Mouse (Mus musculus) common myeloid progenitor, adult 5-6 weeks (primary cell): ENCODE data around the gene AU022252. TPM values are rescaled to one million over a fixed set of nuclear protein-coding genes. Genes with fewer than 3 reads are reported as not detected.
"Not testable (repeated sequence)": the region's sequence is repeated elsewhere in the genome, so short reads cannot be mapped to it uniquely, and the experiment has no call there.

ENCODE experiments used
- ATAC-seq: replicated peaks from 2 replicates; pipeline ENCODE4 v1.8.0; 2016; ENCODE audit warnings: low read depth, mild to moderate bottlenecking, moderate TSS enrichment, inconsistent platforms; ENCODE audit not compliant: poor library complexity, severe bottlenecking
- total RNA-seq: library from RNA; stranded (forward); fragments of 200-1000, 187-1606 nt; gene quantifications from 2 replicates; pipeline ENCODE4 v1.2.3, GENCODE M21; 2017

AU022252 gene
- 6.9 and 14.6 TPM in 2 replicates for total RNA-seq

DNA sequence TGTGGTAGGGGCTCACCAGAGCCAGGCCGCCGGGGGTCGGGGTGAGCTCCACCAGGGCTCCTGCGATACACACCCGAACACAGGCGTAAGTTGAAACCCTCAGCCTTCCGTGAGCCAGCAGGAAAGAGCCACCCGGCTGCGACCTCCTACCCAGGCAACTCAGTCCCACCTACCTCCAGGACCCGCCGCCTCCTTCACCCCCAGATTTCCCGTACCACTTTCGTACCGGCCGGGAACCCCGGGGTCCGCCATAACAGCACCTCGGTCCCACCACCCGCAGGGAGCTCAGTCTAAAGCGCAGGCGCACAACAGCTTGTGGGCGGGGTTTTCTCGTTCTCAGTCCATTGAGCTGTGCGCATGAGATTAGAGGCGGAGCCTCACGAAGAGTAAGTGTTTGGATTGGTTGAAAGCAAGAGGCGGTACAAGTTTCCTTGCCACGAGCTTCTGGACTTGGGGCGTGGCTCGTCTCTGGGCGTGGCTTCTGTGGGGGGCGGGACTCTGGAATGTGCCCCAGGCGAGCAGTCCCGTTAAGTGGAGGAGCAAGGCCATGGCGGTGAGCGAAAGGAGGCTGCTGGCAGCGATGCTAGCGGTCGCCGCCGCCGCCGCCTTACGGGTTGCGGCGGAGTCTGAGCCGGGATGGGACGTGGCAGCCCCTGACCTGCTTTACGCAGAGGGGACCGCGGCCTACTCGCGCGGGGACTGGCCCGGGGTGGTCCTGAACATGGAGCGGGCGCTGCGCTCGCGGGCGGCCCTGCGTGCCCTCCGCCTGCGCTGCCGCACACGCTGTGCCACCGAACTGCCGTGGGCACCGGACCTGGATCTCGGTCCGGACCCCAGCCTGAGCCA lies at the start of gene AU022252, which contains the start of gene P3h1:
TSS of gene AU022252 (minus strand) at position 303 of the 846 bp plus-strand sequence.
TSS of gene P3h1 (plus strand) at position 506 of the 846 bp plus-strand sequence.
- ATAC-seq = peak; percentile 95

GRCm38 (mm10) chr4:119278784-119279183 lies 46.3 kb upstream of the AU022252 start:
- not testable (repeated sequence) for ATAC-seq

GRCm38 (mm10) chr4:119275726-119276125 lies 43.2 kb upstream of the AU022252 start:
- no peak for ATAC-seq

- ATAC-seq = peak; percentile 75
Observed at GRCm38 (mm10) chr4:119275226-119275625, 42.7 kb upstream of the AU022252 start.

DNA sequence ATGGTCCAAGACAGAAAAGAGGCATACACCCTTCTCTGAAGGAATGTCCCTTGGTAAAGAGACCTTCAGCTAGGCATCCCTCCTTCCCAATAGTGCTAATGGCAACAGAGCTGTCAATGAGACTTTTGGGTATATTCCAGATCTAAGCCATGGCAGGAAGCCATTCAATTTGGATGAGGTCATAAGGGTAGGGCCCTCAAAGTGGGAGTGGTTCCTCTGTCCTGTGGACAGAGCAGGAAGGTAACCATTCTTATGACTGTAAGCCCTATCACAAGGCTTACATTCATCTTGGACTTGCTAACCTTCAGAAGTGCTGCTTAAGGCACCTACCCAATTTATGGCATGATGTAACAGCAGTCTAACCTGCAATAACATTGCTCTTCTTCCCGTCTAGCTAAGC lies 42.1 kb upstream of the AU022252 start:
- no peak for ATAC-seq

GRCm38 (mm10) chr4:119266606-119267005 lies 34.1 kb upstream of the AU022252 start:
- no peak for ATAC-seq

DNA sequence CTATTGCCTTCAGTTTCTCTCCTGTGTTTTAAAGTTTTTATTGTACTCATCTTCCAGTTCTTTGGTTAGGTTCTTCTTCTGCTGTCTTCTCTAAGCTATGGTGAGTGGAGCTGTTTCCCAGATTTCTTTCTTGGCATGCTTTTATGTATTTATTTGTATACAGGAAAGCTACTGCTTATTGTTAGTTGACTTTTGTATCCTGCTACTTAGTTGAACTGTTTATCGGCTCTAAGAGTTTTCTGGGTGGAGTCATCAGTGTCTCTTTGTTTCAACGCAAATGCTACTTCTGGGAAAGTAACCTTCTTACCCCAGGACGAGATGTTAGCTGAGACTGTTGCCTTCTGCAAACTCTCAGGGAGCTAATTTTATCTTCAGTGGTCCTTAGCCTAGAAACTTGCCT lies 30.9 kb upstream of the AU022252 start:
- no peak for ATAC-seq

DNA sequence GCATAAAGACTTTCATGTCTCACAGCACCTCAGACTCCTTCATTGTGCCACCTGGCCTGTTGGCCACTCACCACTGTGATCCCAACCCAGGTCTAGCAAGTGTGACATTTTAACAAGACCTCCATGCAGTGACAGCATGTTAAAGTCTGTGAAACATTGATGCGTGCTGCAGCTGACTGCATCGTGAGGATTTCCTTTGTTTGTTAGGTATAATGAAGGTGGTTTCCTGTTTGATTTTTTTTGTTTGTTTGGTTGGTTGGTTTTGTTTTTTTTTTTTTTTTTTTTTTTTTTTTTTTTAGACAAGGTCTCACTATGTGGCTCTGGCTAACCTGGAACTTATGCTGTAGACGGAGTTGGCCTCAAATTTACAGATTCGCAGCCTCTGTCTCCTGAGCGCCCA lies 30.0 kb upstream of the AU022252 start:
- no peak for ATAC-seq

DNA sequence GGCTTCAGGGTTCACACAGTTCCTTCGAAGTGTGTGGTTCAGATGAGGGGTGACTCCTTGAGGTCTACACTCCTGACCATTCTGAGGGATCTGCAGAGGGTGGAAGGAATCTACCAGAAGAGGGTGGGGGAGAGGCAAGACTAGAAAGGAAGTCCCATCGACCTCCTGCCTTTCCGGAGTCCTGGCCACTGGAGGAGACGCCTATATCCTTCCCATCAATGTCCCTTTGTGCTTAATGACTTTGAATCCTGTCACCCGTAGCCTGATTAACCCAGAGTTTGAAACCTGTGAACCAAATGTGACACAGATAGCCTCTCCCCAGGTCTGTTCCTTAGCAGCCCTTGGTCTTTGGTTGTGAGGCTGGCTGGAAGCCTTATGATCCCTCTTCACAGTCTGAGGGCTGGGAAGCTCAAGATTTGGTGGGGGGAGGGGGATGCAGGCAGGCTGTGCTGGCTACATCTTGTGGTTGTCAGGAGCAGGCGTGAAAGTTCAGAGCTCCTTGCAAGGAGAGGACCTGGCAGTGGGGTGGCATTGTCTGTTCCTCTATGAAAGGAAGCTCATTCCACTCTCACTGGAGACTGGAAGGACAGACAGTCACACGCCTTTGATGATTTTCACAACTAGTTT lies 28.7 kb upstream of the AU022252 start:
- ATAC-seq = no peak

- ATAC-seq = no peak
Observed at GRCm38 (mm10) chr4:119259344-119260254, 27.1 kb upstream of the AU022252 start.

- no peak for ATAC-seq
Observed at GRCm38 (mm10) chr4:119257083-119257482, 24.6 kb upstream of the AU022252 start.

GRCm38 (mm10) chr4:119255351-119255750 lies 22.8 kb upstream of the AU022252 start, which contains the start of gene Cldn19:
Gene Cldn19, plus strand, starts transcription at chr4:119255414.
- no peak for ATAC-seq

DNA sequence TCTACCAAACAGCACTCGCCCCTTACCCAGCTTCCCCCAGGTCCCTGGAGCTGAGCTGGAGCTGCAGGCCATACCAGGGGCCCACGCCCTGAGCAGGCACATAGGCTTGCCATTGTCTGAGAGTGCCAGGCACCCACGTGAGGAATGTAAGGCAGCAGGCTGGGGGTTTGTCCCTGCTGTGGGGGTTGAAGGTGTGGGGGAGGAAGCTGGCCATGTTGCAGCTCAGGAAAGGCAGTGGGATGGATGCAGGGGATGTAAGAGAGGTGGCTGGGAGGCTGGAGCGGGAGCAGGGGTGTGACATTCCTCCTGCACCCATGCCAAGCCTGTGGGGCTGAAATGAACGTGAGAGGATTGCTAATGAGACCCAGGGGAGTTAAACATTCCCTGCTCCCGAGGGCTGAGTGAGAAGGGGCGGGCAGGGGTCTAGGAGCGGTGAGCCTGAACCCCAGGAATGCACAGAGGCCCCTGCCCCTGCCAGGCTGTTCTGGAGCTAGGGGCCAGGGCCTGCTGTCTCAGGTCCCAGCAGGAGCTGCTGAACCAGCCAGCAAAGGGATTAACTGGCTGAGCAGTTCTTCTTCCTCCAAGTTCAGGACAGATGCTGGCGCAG lies 21.6 kb upstream of the AU022252 start:
- ATAC-seq = no peak

GRCm38 (mm10) chr4:119252025-119252808 lies 19.7 kb upstream of the AU022252 start:
- no peak for ATAC-seq

- no peak for ATAC-seq
Observed at GRCm38 (mm10) chr4:119248407-119248965, 16.0 kb upstream of the AU022252 start.

- peak; percentile 90 for ATAC-seq
Observed at GRCm38 (mm10) chr4:119247462-119248235, 15.1 kb upstream of the AU022252 start.

DNA sequence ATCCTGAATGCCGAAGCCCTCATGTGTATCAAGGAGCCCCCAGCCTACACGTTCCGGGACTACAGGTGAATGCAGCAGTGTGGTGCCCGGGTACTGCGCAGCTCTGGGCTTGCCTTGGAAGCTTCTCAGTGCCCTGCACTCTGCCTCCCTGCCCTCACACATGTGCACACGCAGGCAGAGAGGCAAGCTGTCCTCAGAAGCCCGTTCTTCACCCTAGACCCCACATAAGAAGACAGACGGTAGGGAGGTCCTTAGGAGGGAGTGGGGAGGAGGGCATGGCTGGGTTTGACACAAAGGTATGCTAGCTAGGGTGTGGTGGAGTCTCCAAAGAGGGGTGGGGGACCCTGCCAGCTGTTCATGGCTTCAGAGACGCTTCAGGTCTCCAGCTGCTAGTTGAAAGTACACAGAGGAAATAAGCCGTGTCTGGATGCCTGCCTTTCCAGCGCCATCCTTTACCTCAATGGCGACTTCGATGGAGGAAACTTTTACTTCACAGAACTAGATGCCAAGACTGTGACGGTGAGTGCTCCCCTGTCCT lies 14.2 kb upstream of the AU022252 start:
- no peak for ATAC-seq

DNA sequence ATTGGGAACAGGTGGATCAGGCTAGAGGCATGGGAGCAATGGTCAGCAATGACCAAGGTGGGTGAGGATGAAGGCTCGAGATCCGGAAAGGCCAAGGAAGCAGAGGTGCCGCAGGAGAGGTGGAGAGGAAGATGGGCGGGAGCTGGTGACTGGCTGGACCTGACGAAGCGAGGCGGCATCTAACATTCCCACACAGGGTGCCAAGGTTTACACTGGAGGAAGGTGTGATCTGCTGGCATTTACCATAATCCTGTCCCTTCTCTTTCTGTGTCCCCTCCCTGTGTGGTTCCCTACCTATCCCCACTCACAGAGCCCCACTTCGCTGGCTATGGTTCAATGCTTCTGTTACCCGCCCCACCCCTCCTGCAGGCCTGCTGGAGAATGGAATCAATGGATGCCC lies 13.4 kb upstream of the AU022252 start:
- no peak for ATAC-seq
